ENCODE assay signal across 7 mouse cellular contexts in genomic region chr12:117153671-117154355, GRCm38 (mm10).
DNase-seq lines count a peak whose midpoint lies in the region; ATAC-seq and TF ChIP-seq lines count a peak whose summit lies in the region.

No protein-coding gene starts in this region.

- peaks cover 78% of the 10 kb centered on the region for H3K27me3 ChIP-seq in intestine, postnatal 0 days (replicated peaks; ENCODE audit: control insufficient read depth, insufficient read depth, low read length)
- peaks cover 92% of the 10 kb centered on the region for H3K27me3 ChIP-seq in lung, embryonic 14.5 days (ENCODE audit: insufficient read depth, low read length)

- peak overlapping the region; percentile 41 for H3K4me3 ChIP-seq in intestine, postnatal 0 days (ENCODE audit: low read depth, low read length)
- peak overlapping the region; percentile 57 for H3K4me3 ChIP-seq in lung, embryonic 14.5 days (ENCODE audit: low read depth, low read length)

- H3K4me2 ChIP-seq in intestine, postnatal 0 days (replicated peaks; ENCODE audit: low read depth), result peak overlapping the region; percentile 67
- H3K4me2 ChIP-seq in lung, embryonic 14.5 days, result peak overlapping the region; percentile 86

- H3K36me3 ChIP-seq in intestine, postnatal 0 days (ENCODE audit: control insufficient read depth, insufficient read depth), result no peaks in the 10 kb centered on the region
- no peaks in the 10 kb centered on the region for H3K36me3 ChIP-seq in lung, embryonic 14.5 days (ENCODE audit: insufficient read depth)

- no peaks in the 10 kb centered on the region for H3K4me1 ChIP-seq in intestine, postnatal 0 days (replicated peaks; ENCODE audit: control insufficient read depth, insufficient read depth, low read length)
- 0 out of 2 replicates have a peak, but pooled peaks cover 4% of the 10 kb centered on the region for H3K4me1 ChIP-seq in lung, embryonic 14.5 days (ENCODE audit: insufficient read depth)

- no peak for ATAC-seq in intestine, postnatal 0 days
- ATAC-seq in lung, embryonic 14.5 days (ENCODE audit: insufficient read depth), result peak; percentile 88
- ATAC-seq in erythroblast, adult 5-6 weeks (replicated peaks; ENCODE audit: low FRiP score, poor library complexity, severe bottlenecking), result no peak

- under 1% methylated on average over 73 of the region's 73 CpGs for WGBS in intestine, postnatal 0 days
- under 1% methylated on average over 72 of the region's 73 CpGs for WGBS in lung, embryonic 14.5 days

- H3K9me3 ChIP-seq in intestine, postnatal 0 days (ENCODE audit: control insufficient read depth), result no peaks in the 10 kb centered on the region
- no peaks in the 10 kb centered on the region for H3K9me3 ChIP-seq in lung, embryonic 14.5 days (ENCODE audit: low read depth, low read length)

- peak; percentile 73 for DNase-seq in MN1 (ENCODE audit: low spot score)
- peak; percentile 74 for DNase-seq in adrenal gland, postnatal 10 days
- peak; percentile 20 to 45 for DNase-seq in heart, adult 18-20 months
- peak; percentile 76 for DNase-seq in lung, embryonic 14.5 days
- DNase-seq in retina, embryonic 14.5 days (ENCODE audit: low spot score), result peak; percentile 82

- TF ChIP-seq CTCF in intestine, postnatal 0 days (IDR thresholded peaks at IDR 0.05; ENCODE audit: low read depth), result no peak
- no peak for TF ChIP-seq CTCF in lung, embryonic 14.5 days (IDR thresholded peaks at IDR 0.05; ENCODE audit: low read depth)

- H3K27ac ChIP-seq in intestine, postnatal 0 days (ENCODE audit: low read depth, low read length), result no peak overlapping the region
- H3K27ac ChIP-seq in lung, embryonic 14.5 days (ENCODE audit: low read depth), result no peak overlapping the region

- H3K9ac ChIP-seq in intestine, postnatal 0 days (ENCODE audit: low read depth, low read length), result no peak overlapping the region
- peak overlapping the region; percentile 49 for H3K9ac ChIP-seq in lung, embryonic 14.5 days
